Mouse (Mus musculus): ENCODE results near the gene Trpd52l3. TPM values are rescaled to one million over a fixed set of nuclear protein-coding genes. Genes with fewer than 3 reads are reported as not detected.
"Not testable (repeated sequence)": the region's sequence is repeated elsewhere in the genome, so short reads cannot be mapped to it uniquely, and the experiment has no call there.

Gene Trpd52l3
- polyA plus RNA-seq, 1 experiment: not detected

DNA sequence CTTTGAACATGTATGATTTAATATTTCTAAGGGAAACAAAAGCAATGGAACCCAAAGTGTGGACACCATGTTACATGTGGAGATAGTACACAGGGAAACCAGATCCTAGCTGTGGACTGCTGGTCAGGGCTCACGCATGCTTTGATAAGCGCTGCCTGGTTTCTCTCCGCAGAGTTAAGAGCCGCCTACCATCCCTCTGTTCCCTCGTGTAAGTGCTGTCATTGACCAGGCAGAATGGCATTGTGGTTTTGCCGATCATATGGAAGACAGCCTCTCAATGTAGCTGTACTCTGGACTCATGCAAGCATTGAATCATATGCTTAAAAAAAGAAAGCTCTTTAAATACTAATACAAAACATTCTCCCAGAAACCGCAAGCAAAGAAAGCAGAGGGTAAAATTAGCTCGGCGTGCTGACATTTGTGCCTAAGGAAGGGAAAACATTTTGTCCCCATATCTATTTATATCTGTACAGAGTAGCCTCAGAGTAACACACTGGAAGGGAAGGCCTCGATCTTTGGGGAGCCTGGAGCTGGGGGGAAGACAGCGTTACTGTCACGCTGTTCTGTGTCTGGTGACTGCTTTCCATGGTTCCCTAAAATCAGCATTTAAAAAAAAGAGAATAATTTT, 17.0 kb upstream of the Trpd52l3 start:
- no peak for DNase-seq (ENCODE audit: low read depth)
- no peak for TF ChIP-seq CTCF (IDR thresholded peaks at IDR 0.05; ENCODE audit: borderline replicate concordance, extremely low read depth, insufficient read depth, insufficient read length)

DNA sequence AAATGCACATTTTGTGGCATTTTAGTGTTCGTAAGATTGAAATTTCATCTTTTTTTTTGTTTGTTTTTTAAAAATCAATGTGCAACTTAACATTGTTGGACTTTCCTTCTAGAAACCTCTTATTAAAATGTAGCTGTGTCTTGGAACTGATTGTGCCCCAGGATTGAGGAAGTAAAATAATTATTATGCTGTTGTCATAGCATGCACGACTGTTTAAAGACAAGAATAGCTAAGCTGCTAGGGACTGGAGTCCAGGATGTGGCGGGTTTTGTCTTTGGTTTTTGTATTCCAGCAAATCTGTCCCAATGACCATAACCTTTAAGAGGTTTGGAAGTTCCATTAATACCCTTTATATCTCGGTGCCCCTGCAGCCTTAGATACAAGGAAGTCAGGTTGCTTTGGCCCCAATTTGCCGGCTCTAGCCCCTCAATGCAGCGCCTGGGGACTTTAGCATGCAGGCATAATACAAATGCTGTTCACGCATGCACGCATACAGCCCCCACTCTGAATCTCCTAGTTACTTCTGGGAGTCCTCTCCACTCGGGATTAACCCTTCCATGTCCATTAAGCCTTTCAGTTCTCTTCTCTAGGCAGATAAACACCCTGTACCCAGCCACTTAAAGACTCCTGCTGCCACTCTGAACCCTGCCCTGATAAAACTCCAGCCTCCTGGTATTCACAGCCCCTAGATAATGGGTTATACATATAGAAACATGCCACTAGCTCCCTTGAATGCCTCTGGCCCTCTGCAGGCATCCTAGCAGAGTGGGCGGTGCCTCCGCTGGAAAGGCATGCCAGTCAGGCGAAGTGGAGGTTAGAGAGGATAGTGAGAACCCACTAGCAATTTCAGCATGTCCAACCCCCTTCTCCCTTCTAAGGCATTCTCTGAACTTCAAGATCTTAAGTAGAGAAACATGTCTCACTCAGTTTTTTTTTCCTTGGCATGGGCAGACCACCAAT, 2.9 kb upstream of the Trpd52l3 start:
- peak; percentile 70 for DNase-seq (ENCODE audit: low read depth)
- no peak for TF ChIP-seq CTCF (IDR thresholded peaks at IDR 0.05; ENCODE audit: borderline replicate concordance, extremely low read depth, insufficient read depth, insufficient read length)
- TF ChIP-seq POLR2A (IDR thresholded peaks at IDR 0.05; ENCODE audit: borderline replicate concordance, extremely low read depth, insufficient read depth, insufficient read length, poor library complexity, severe bottlenecking): no peak

DNA sequence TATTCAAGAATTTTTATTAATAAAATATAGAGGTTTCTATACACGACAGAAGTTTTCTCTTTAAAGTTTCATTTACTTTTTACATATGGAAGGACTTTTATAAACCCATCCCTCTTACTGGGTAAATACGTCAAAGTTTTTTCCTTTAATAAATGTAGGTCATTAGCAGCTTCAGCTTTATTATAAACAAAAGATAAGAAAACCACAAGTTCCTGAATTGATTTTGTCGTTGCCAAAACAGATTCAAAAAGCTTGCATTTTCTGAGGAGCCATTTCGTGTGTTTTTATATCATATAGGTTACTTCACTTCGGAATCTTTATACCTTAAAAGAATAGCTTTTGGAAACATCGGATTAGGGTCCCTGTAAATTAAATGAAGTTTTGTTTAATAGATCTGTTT, 2.0 kb upstream of the Trpd52l3 start:
- no peak for DNase-seq (ENCODE audit: low read depth)
- TF ChIP-seq POLR2A (IDR thresholded peaks at IDR 0.05; ENCODE audit: borderline replicate concordance, extremely low read depth, insufficient read depth, insufficient read length, poor library complexity, severe bottlenecking): no peak
- TF ChIP-seq CTCF (IDR thresholded peaks at IDR 0.05; ENCODE audit: borderline replicate concordance, extremely low read depth, insufficient read depth, insufficient read length): no peak

DNA sequence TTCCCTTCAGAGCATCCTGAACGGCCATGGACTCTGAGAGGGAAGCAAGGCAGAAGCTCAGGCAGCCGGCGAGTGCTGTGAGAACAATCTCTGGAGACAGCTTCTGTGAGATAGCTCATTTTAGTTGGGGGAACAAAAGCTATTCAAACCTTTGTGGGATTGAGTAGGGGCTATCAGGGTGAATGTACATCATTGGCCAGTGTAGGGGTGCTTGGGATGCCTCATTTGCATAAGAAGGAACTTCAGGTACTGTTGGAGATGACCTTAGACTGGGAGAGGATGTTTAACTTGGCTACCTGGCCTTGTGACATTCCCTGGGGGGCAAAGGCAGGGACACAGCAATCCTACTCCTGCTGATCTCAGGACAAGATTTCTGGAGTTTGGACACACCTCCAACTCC, 2.8 kb downstream of the Trpd52l3 start:
- no peak for DNase-seq (ENCODE audit: low read depth)
- TF ChIP-seq POLR2A (IDR thresholded peaks at IDR 0.05; ENCODE audit: borderline replicate concordance, extremely low read depth, insufficient read depth, insufficient read length, poor library complexity, severe bottlenecking) (no peak), CTCF (IDR thresholded peaks at IDR 0.05; ENCODE audit: borderline replicate concordance, extremely low read depth, insufficient read depth, insufficient read length) (no peak)

DNA sequence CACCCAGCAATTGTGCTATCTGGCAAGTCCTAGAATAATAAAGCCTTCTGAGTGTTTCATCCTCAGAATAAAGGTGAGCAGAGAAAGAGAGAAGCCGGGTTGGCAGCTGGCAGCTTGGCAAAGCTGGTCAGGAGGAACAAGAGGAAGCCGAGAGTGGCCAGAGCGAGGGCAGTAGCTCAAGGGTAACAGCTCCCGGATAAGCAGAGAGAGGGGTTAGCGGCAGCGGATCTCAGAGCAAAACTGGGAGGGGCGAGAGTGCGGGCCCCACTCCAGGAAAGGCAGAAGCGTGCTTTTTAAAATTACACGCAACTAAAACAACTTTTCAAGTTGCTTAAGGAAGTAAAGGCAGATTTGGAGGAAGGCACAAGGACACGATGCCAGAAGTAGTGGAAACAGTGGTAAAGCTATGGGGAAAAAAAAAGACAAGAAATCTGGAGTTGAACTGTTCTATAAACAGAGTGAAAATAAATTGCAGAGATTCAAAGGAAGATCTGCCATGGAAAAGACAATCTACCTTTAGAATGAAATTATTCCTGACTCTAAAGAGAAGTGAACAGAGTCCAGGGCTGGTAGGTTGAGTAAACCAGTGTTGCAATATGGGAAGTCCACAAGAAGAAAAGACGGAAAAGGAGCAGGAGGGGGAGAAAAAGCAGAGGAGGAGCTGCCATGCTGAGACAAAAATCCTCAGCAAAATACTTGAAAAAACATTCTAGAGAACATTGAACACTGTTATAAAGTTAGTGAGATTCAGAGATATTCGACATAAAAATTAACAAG, 7.1 kb downstream of the Trpd52l3 start:
- TF ChIP-seq POLR2A (IDR thresholded peaks at IDR 0.05; ENCODE audit: borderline replicate concordance, extremely low read depth, insufficient read depth, insufficient read length, poor library complexity, severe bottlenecking): no peak
- no peak for TF ChIP-seq CTCF (IDR thresholded peaks at IDR 0.05; ENCODE audit: borderline replicate concordance, extremely low read depth, insufficient read depth, insufficient read length)
- DNase-seq (ENCODE audit: low read depth): no peak

DNA sequence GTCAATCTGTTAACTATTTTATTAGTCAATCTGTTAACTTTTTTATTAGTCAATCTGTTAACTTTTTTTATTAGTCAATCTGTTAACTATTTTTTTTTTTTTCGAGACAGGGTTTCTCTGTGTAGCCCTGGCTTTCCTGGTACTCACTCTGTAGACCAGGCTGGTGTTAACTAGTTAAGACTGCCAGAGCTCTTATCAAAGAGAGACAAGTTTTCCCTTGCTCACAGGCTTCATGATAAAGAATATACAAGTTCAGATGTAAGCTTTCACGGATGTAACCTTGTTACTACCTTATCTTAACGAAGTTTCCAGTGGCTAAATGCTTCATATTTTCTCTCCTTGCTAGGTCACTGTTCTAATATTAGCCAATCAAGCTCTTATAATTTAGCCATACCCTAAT, 10.7 kb downstream of the Trpd52l3 start:
- TF ChIP-seq POLR2A (IDR thresholded peaks at IDR 0.05; ENCODE audit: borderline replicate concordance, extremely low read depth, insufficient read depth, insufficient read length, poor library complexity, severe bottlenecking) (no peak), CTCF (IDR thresholded peaks at IDR 0.05; ENCODE audit: borderline replicate concordance, extremely low read depth, insufficient read depth, insufficient read length) (no peak)
- DNase-seq (ENCODE audit: low read depth): no peak

DNA sequence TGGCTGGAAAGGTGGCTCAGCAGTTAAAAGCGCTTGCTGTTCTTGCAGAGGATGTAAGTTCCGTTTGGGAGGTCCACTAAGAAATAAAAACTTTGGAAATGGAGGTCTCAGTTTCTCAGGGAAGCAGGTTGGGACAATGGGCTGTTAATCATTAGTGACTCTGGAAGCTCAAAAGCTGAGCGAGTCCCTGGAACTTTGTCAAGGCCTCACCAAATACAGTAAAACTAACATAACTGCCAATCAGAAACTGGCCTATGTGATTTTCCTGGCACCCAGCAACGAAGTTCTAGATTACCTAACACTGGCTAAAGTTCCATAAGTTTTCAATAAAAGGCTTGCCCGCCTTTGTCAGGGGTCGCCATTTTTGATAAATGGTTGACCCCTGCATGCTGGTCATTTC, 12.6 kb downstream of the Trpd52l3 start:
- DNase-seq (ENCODE audit: low read depth): no peak
- no peak for TF ChIP-seq POLR2A (IDR thresholded peaks at IDR 0.05; ENCODE audit: borderline replicate concordance, extremely low read depth, insufficient read depth, insufficient read length, poor library complexity, severe bottlenecking)
- TF ChIP-seq CTCF (IDR thresholded peaks at IDR 0.05; ENCODE audit: borderline replicate concordance, extremely low read depth, insufficient read depth, insufficient read length): no peak

DNA sequence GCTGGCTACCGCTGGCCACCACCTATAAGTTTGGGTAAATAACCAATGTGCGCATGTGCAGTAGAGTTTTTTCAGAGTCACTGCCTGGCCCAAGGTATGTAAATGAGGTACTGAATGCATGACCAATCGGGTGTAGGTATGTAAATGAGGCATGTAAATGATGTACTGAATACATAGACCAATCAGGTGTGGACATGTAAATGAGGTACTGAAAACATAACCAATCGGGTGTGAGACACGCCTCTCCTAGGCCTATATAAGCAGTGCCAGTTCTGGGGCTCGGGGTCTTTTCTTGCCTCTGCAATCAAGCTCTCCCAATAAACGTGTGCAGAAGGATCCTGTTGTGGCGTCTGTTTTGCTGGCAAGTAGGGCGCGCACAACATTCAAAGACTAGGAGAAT, 19.8 kb downstream of the Trpd52l3 start:
- DNase-seq (ENCODE audit: low read depth): not testable (repeated sequence)

DNA sequence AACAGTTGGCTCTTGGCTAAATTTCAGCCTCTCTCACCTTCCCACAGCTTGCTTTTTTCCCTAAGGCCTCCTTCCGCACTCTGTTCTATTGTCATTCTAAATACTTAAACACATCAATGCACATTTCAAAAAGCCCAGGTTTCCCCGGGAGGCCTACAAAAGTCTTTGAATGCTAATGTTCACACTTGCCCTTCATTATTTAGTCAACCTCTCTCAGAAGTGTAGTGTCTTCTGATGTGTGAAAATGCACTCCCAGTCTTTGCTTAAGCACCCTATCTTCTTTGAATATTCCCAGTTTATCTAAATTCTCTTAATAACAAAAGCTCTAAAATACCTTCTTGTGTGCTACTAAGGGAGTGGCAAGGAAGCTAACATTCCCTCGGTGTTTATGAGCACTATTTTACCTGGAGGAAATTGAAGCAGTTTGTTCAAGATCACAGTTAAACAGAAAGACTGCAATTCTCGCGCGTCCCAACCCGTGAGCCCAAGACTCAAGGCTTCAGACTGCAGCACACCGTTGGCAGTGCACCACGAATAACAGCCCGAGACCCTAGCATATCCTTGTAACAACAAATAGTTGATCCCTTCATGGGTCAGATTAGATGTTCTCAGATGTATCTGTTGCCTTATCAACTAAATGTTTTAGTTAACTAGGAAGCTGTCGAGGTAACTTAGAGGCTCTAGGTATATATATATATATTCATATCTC, 25.6 kb downstream of the Trpd52l3 start:
- peak; percentile 59 for DNase-seq (ENCODE audit: low read depth)
- TF ChIP-seq CTCF (IDR thresholded peaks at IDR 0.05; ENCODE audit: borderline replicate concordance, extremely low read depth, insufficient read depth, insufficient read length) (no peak), POLR2A (IDR thresholded peaks at IDR 0.05; ENCODE audit: borderline replicate concordance, extremely low read depth, insufficient read depth, insufficient read length, poor library complexity, severe bottlenecking) (no peak)

DNA sequence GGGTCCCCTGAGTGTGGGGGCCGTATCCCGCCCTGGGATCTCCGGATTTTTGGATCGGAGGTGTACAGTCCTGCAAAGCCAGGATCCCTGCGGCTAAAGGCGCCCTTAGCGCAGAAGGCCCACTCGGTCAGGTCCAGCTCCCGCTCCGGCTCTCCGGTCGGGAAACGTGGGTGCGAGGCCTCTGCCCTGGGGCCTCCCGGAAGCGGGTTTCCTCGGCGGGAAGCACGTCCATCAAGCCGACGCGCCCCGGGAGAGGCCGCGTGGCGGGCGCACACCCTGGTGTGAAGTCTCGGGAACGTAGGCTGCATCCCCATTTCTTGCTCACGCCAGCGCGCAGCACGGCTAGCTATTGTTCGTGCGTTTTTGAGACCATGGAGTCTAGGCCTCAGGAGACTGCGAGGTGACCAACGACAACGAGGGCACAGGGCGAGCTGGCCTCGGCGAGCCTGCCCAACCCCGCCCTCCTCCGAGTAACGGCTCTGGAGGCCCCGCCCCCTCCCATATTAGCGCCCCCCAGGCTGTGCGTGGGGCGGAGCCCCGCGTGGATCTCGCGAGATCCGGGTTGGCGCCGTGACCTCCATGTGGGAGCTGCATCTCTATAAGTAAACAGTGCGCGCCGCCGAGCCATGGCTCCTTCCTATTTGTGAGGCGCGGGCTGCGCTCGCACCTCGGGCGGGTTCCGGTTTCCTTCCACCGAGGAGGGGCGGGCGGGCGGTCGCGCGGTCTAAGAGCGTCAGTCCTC, 26.5 kb downstream of the Trpd52l3 start, which contains the start of gene Uhrf2:
TSS of gene Uhrf2 (plus strand) at position 620 of the 742 bp plus-strand sequence.
- TF ChIP-seq POLR2A (IDR thresholded peaks at IDR 0.05; ENCODE audit: borderline replicate concordance, extremely low read depth, insufficient read depth, insufficient read length, poor library complexity, severe bottlenecking) (peak; percentile 80; the same call in 1 of the 2 replicates), CTCF (IDR thresholded peaks at IDR 0.05; ENCODE audit: borderline replicate concordance, extremely low read depth, insufficient read depth, insufficient read length) (no peak)
- DNase-seq (ENCODE audit: low read depth): peak; percentile 98
